Mouse (Mus musculus) c-Kit-positive CD71-positive TER-119-positive erythroid progenitor cells, embryonic 14.5 days (primary cell): ENCODE results near the gene Gm20822.
"Not testable (repeated sequence)": the region's sequence is repeated elsewhere in the genome, so short reads cannot be mapped to it uniquely, and the experiment has no call there.

Experiments
- DNase-seq: peaks from one replicate; pipeline ENCODE4 v3.0.0-alpha.2; 2013; ENCODE audit warnings: low spot score

Gm20822 gene

DNA sequence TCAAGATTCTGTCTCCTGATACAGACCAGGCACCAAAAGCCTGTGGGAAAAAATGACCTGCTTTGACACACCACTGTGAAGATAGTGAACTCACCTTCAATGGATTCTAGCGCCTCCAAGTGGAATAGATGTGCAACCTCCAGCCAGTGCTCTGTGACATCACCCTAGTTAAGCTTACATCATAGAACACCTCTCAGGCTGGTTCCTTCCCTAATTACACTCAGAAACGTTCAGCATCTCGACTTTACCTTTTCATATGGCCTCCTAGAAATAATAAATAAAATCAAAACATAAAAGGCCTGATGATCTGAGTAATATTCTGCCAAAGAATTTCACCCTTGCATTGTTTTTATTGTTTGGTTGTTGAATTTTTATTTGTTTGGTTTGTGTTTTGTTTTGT is at the start of gene Gm20822:
Gene Gm20822 (minus strand): TSS at position 101 of the 400 bp plus-strand sequence.
- DNase-seq = not testable (repeated sequence)
